Mouse (Mus musculus): Measurements from ENCODE around the gene Pla2g2d. TPM values are rescaled to one million over a fixed set of nuclear protein-coding genes. Genes with fewer than 3 reads are reported as not detected.
"Not testable (repeated sequence)": the region's sequence is repeated elsewhere in the genome, so short reads cannot be mapped to it uniquely, and the experiment has no call there.

Pla2g2d gene
- polyA plus RNA-seq, 1 experiment from 2014 or later = 0.18 TPM

DNA sequence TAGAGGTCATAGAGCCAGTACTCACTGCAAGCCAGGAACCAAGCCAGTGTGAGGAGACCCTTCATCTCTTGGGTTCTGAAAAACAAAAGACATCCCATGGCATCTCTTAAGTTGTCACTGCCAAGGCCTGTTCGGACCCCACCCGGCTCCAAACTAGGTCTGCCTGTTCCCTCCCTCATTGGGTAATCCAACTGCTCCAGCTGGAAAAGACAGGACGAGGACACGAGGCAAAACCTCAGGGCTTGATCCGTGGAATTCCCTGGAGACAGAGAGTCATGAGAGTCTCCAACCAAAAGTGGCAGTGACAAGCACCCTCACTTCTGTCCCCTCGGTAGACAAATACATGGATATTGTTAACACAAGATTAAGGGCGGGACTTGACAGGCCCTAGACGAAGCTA lies 30.6 kb downstream of the Pla2g2d start:
- TF ChIP-seq CTCF (IDR thresholded peaks at IDR 0.05; ENCODE audit: low read depth) = no peak
- H3K4me3 ChIP-seq (ENCODE audit: low read depth, low read length) = no peak overlapping the region
- no peak overlapping the region for H3K4me2 ChIP-seq
- 75% methylated on average over 8 of the region's 8 CpGs for WGBS
- no peaks in the 10 kb centered on the region for H3K9me3 ChIP-seq (ENCODE audit: low read depth, low read length)
- no peak overlapping the region for H3K27ac ChIP-seq (ENCODE audit: low read depth)
- no peaks in the 10 kb centered on the region for H3K27me3 ChIP-seq (ENCODE audit: insufficient read depth, low read length)
- ATAC-seq (ENCODE audit: insufficient read depth) (no peak), DNase-seq (no peak)
- H3K9ac ChIP-seq = no peak overlapping the region
- no peaks in the 10 kb centered on the region for H3K36me3 ChIP-seq (ENCODE audit: insufficient read depth)
- H3K4me1 ChIP-seq (ENCODE audit: insufficient read depth) = no peaks in the 10 kb centered on the region

DNA sequence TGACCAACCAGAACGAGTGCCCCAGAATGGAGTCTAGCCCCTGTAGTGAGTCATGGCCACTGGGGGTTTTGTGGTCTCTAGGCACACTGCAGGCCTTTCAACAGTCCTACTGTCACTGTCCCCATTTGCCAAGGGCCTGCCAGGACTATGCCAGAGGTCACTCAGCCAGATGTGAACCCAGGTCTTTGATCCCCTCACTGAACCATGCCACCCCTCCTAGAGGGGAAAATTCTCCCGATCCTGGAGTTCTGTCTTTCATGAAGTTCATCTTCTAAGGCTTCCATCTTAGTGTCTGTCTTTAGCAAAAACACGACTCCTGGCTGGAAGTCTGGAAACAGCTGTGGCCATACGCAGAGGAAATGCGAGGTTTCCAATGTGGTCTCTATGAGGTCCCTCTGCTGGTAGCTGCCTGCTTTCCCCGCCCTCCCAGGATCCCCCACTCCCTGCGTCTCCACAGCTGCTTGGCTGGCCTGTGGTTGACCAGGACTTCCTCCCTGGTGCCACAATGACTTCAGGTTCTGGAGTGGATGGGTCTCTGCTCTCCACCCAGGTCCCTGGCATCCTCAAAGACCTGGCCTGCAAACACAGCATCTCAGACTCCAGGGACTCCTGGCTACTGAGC lies 31.5 kb downstream of the Pla2g2d start:
- no peak overlapping the region for H3K9ac ChIP-seq
- ATAC-seq (ENCODE audit: insufficient read depth) = no peak; the same call in 1 of the 2 replicates
- no peak overlapping the region for H3K4me2 ChIP-seq
- H3K4me1 ChIP-seq (ENCODE audit: insufficient read depth) = no peaks in the 10 kb centered on the region
- no peak overlapping the region for H3K4me3 ChIP-seq (ENCODE audit: low read depth, low read length)
- no peaks in the 10 kb centered on the region for H3K36me3 ChIP-seq (ENCODE audit: insufficient read depth)
- H3K27ac ChIP-seq (ENCODE audit: low read depth) = no peak overlapping the region
- no peaks in the 10 kb centered on the region for H3K9me3 ChIP-seq (ENCODE audit: low read depth, low read length)
- WGBS = 39% methylated on average over 7 of the region's 7 CpGs
- TF ChIP-seq CTCF (IDR thresholded peaks at IDR 0.05; ENCODE audit: low read depth) = peak; percentile 18
- DNase-seq = peak; percentile 55
- no peaks in the 10 kb centered on the region for H3K27me3 ChIP-seq (ENCODE audit: insufficient read depth, low read length)

DNA sequence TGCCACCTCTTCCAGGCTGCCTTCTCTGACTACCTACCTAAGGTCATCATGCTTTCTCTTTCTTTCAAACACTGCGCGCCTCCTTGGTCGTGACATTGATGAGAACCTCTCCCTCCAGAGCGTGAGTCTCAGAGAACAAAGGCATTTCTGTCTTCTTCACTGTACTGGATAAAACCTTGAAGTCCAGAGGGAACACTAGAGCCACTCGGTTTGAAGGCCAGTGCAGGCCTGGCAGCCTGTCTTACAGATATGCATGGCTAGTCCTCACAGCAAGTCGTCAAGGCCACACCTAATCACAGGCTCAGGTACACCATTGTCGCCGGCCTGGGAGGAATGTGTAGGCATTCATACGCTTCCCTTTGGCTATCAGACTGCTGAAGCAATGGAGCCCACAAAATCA lies 40.6 kb downstream of the Pla2g2d start:
- Histone ChIP-seq H3K36me3 (ENCODE audit: insufficient read depth) (no peaks in the 10 kb centered on the region), H3K4me1 (ENCODE audit: insufficient read depth) (no peaks in the 10 kb centered on the region), H3K27ac (ENCODE audit: low read depth) (no peak overlapping the region), H3K9ac (no peak overlapping the region), H3K9me3 (ENCODE audit: low read depth, low read length) (no peaks in the 10 kb centered on the region), H3K4me3 (ENCODE audit: low read depth, low read length) (no peak overlapping the region), H3K27me3 (ENCODE audit: insufficient read depth, low read length) (no peaks in the 10 kb centered on the region), H3K4me2 (no peak overlapping the region)
- DNase-seq = no peak
- no peak for ATAC-seq (ENCODE audit: insufficient read depth)
- 71% methylated on average over 9 of the region's 9 CpGs for WGBS
- TF ChIP-seq CTCF (IDR thresholded peaks at IDR 0.05; ENCODE audit: low read depth) = no peak

DNA sequence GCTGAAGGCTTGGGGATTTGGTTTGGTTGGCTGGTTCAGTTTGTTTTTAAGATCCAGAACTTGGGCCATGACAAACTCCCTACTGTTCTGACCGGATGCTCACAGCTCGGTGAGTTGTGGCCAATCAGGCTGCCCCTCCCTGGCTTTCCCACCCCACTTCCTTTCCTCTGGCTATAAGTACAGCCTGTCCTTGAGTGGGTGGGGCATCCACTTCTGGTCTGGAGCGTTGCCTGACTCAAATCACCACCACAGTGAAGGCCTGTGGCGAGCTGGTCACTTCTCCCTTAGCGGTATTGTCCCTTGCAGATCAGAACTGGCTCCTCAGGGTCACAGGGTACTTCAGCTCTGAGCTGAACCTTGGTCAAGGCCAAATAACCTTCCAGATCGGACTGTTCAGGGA lies 42.2 kb downstream of the Pla2g2d start:
- TF ChIP-seq CTCF (IDR thresholded peaks at IDR 0.05; ENCODE audit: low read depth) = no peak
- DNase-seq (no peak), ATAC-seq (ENCODE audit: insufficient read depth) (no peak)
- no peak overlapping the region for H3K9ac ChIP-seq
- H3K27ac ChIP-seq (ENCODE audit: low read depth) = no peak overlapping the region
- no peaks in the 10 kb centered on the region for H3K27me3 ChIP-seq (ENCODE audit: insufficient read depth, low read length)
- no peak overlapping the region for H3K4me2 ChIP-seq
- no peak overlapping the region for H3K4me3 ChIP-seq (ENCODE audit: low read depth, low read length)
- H3K4me1 ChIP-seq (ENCODE audit: insufficient read depth) = no peaks in the 10 kb centered on the region
- H3K36me3 ChIP-seq (ENCODE audit: insufficient read depth) = no peaks in the 10 kb centered on the region
- H3K9me3 ChIP-seq (ENCODE audit: low read depth, low read length) = no peaks in the 10 kb centered on the region; the same call in 1 of the 2 replicates
- WGBS = 69% methylated on average over 6 of the region's 6 CpGs

DNA sequence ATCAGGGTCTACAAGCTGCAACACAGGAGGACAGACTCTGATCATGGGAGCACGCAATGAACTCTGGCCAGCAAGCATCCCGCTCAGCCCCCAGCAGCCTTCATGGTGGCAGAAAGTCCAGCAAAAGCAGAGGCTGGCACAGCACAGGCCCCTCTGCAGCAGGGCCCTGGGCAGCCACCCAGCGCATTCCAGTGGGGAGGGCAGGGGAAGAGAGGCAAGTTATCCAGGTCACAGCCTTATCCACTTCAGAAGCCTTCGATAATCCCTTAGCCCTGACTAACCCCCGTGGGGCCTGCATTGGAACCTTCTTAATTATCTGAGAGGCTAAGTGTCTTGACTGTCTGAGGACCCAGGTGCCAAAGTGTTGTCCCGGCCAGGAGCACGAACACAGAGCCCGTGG lies 43.6 kb downstream of the Pla2g2d start:
- Histone ChIP-seq H3K4me2 (no peak overlapping the region), H3K9me3 (ENCODE audit: low read depth, low read length) (peaks cover 3% of the 10 kb centered on the region; the same call in 1 of the 2 replicates), H3K4me3 (ENCODE audit: low read depth, low read length) (no peak overlapping the region), H3K9ac (no peak overlapping the region), H3K36me3 (ENCODE audit: insufficient read depth) (no peaks in the 10 kb centered on the region), H3K4me1 (ENCODE audit: insufficient read depth) (no peaks in the 10 kb centered on the region), H3K27ac (ENCODE audit: low read depth) (no peak overlapping the region), H3K27me3 (ENCODE audit: insufficient read depth, low read length) (no peaks in the 10 kb centered on the region)
- WGBS = 26% methylated on average over 8 of the region's 8 CpGs
- ATAC-seq (ENCODE audit: insufficient read depth) (peak; percentile 21; the same call in 1 of the 2 replicates), DNase-seq (peak; percentile 23)
- TF ChIP-seq CTCF (IDR thresholded peaks at IDR 0.05; ENCODE audit: low read depth) = no peak

DNA sequence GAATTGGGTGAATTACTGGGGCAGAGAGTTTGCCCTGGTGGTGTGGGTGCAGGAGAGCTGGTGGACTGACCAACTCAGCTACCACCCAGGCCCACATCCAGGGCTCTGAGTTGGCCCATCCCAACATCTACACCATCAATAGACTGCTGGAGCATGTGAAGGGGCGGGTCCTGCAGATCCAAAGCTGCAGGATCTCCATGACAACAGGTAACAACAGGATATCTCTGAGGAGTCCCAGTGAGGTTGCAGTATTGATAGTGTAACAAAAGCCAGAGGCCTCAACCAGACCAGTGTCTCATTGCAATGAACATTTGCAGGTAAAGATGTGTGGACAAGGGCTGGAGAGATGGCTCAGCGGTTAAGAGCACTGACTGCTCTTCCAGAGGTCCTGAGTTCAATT lies 45.5 kb downstream of the Pla2g2d start:
- no peak overlapping the region for H3K27ac ChIP-seq (ENCODE audit: low read depth)
- no peak overlapping the region for H3K4me2 ChIP-seq
- H3K4me1 ChIP-seq (ENCODE audit: insufficient read depth) = peaks cover 3% of the 10 kb centered on the region; the same call in 1 of the 2 replicates
- DNase-seq (no peak), ATAC-seq (ENCODE audit: insufficient read depth) (no peak)
- no peak overlapping the region for H3K9ac ChIP-seq
- no peaks in the 10 kb centered on the region for H3K27me3 ChIP-seq (ENCODE audit: insufficient read depth, low read length)
- H3K4me3 ChIP-seq (ENCODE audit: low read depth, low read length) = no peak overlapping the region
- H3K9me3 ChIP-seq (ENCODE audit: low read depth, low read length) = peaks cover 3% of the 10 kb centered on the region; the same call in 1 of the 2 replicates
- 86% methylated on average over 2 of the region's 2 CpGs for WGBS
- H3K36me3 ChIP-seq (ENCODE audit: insufficient read depth) = no peaks in the 10 kb centered on the region
- no peak for TF ChIP-seq CTCF (IDR thresholded peaks at IDR 0.05; ENCODE audit: low read depth)

DNA sequence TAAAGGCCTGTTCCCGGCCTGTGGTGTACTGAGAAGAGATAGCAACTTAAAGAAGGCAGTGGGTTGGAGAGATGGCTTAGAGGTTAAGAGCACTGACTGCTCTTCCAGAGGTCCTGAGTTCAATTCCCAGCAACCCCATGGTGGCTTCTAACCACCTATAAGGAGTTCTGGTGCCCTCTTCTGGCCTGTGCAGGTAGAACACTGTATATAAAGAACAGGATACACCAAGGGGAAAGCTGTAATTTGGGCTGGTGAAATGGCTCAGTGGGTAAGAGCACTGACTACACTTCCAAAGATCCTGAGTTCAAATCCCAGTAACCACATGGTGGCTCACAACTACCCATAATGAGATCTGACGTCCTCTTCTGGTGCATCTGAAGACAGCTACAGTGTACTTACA lies 48.6 kb downstream of the Pla2g2d start:
- not testable (repeated sequence) for DNase-seq; ATAC-seq (ENCODE audit: insufficient read depth)
- WGBS = 78% methylated on average over 2 of the region's 2 CpGs

More for the DNA sequence above, 48.6 kb downstream of the Pla2g2d start:
- H3K9ac ChIP-seq; H3K4me3 ChIP-seq (ENCODE audit: low read depth, low read length); H3K27me3 ChIP-seq (ENCODE audit: insufficient read depth, low read length); H3K9me3 ChIP-seq (ENCODE audit: low read depth, low read length); H3K36me3 ChIP-seq (ENCODE audit: insufficient read depth); H3K27ac ChIP-seq (ENCODE audit: low read depth); H3K4me2 ChIP-seq: not testable (repeated sequence)
- peaks cover 10% of the 10 kb centered on the region; the same call in 1 of the 2 replicates for H3K4me1 ChIP-seq (ENCODE audit: insufficient read depth)

Data from lung, embryonic 14.5 days (tissue).